Mouse (Mus musculus): ENCODE data around the gene Thegl. TPM values are rescaled to one million over a fixed set of nuclear protein-coding genes. Genes with fewer than 3 reads are reported as not detected.

Thegl gene
- polyA plus RNA-seq, 1 experiment from 2014 or later, result not detected

GRCm38 (mm10) chr5:77061372-77062038, 45.7 kb downstream of the Thegl start:
- Histone ChIP-seq H3K4me3 (no peak overlapping the region), H3K27me3 (ENCODE audit: low read depth, poor library complexity, severe bottlenecking) (no peaks in the 10 kb centered on the region), H3K9me3 (replicated peaks) (no peaks in the 10 kb centered on the region), H3K4me1 (peaks cover 6% of the 10 kb centered on the region; the same call in 1 of the 2 replicates), H3K27ac (no peak overlapping the region), H3K36me3 (no peaks in the 10 kb centered on the region)
- 35% methylated on average over 17 of the region's 17 CpGs for WGBS
- peak; percentile 76 for DNase-seq (ENCODE audit: low spot score)

GRCm38 (mm10) chr5:77067321-77067720, 51.5 kb downstream of the Thegl start:
- Histone ChIP-seq H3K4me3 (no peak overlapping the region), H3K27me3 (ENCODE audit: low read depth, poor library complexity, severe bottlenecking) (no peaks in the 10 kb centered on the region), H3K36me3 (no peaks in the 10 kb centered on the region), H3K27ac (no peak overlapping the region), H3K4me1 (no peaks in the 10 kb centered on the region), H3K9me3 (replicated peaks) (no peaks in the 10 kb centered on the region)
- no peak for DNase-seq (ENCODE audit: low spot score)
- WGBS, result 87% methylated on average over 8 of the region's 8 CpGs

- 83% methylated on average over 2 of the region's 2 CpGs for WGBS
- Histone ChIP-seq H3K27me3 (ENCODE audit: low read depth, poor library complexity, severe bottlenecking) (no peaks in the 10 kb centered on the region), H3K9me3 (replicated peaks) (no peaks in the 10 kb centered on the region), H3K27ac (no peak overlapping the region), H3K4me3 (no peak overlapping the region), H3K36me3 (no peaks in the 10 kb centered on the region), H3K4me1 (no peaks in the 10 kb centered on the region)
- DNase-seq (ENCODE audit: low spot score), result no peak
These were observed 55.2 kb downstream of the Thegl start for GRCm38 (mm10) chr5:77070987-77071386.

- H3K27me3 ChIP-seq (ENCODE audit: low read depth, poor library complexity, severe bottlenecking), result no peaks in the 10 kb centered on the region
- no peak overlapping the region for H3K27ac ChIP-seq
- no peaks in the 10 kb centered on the region for H3K36me3 ChIP-seq
- no peaks in the 10 kb centered on the region for H3K4me1 ChIP-seq
- H3K4me3 ChIP-seq, result no peak overlapping the region
- no peak for DNase-seq (ENCODE audit: low spot score)
- WGBS, result 89% methylated on average over 3 of the region's 3 CpGs
- no peaks in the 10 kb centered on the region for H3K9me3 ChIP-seq (replicated peaks)
These were observed 55.8 kb downstream of the Thegl start for GRCm38 (mm10) chr5:77071626-77072025.

GRCm38 (mm10) chr5:77073794-77074193, 58.0 kb downstream of the Thegl start:
- Histone ChIP-seq H3K4me3 (no peak overlapping the region), H3K9me3 (replicated peaks) (no peaks in the 10 kb centered on the region), H3K36me3 (no peaks in the 10 kb centered on the region), H3K4me1 (no peaks in the 10 kb centered on the region), H3K27me3 (ENCODE audit: low read depth, poor library complexity, severe bottlenecking) (no peaks in the 10 kb centered on the region), H3K27ac (no peak overlapping the region)
- WGBS, result 91% methylated on average over 8 of the region's 8 CpGs
- no peak for DNase-seq (ENCODE audit: low spot score)

- no peaks in the 10 kb centered on the region for H3K27me3 ChIP-seq (ENCODE audit: low read depth, poor library complexity, severe bottlenecking)
- WGBS, result 94% methylated on average over 2 of the region's 2 CpGs
- no peaks in the 10 kb centered on the region for H3K9me3 ChIP-seq (replicated peaks)
- H3K27ac ChIP-seq, result no peak overlapping the region
- H3K4me1 ChIP-seq, result no peaks in the 10 kb centered on the region
- DNase-seq (ENCODE audit: low spot score), result no peak
- no peak overlapping the region for H3K4me3 ChIP-seq
- no peaks in the 10 kb centered on the region for H3K36me3 ChIP-seq
These were observed 59.1 kb downstream of the Thegl start for GRCm38 (mm10) chr5:77074914-77075313.

GRCm38 (mm10) chr5:77075951-77076350, 60.1 kb downstream of the Thegl start:
- no peaks in the 10 kb centered on the region for H3K36me3 ChIP-seq
- no peaks in the 10 kb centered on the region for H3K4me1 ChIP-seq
- no peaks in the 10 kb centered on the region for H3K9me3 ChIP-seq (replicated peaks)
- DNase-seq (ENCODE audit: low spot score), result no peak
- no peak overlapping the region for H3K4me3 ChIP-seq
- WGBS, result 89% methylated on average over 4 of the region's 4 CpGs
- no peaks in the 10 kb centered on the region for H3K27me3 ChIP-seq (ENCODE audit: low read depth, poor library complexity, severe bottlenecking)
- no peak overlapping the region for H3K27ac ChIP-seq

- DNase-seq (ENCODE audit: low spot score), result no peak
- no peak overlapping the region for H3K27ac ChIP-seq
- H3K4me3 ChIP-seq, result no peak overlapping the region
- WGBS, result 94% methylated on average over 4 of the region's 4 CpGs
- H3K4me1 ChIP-seq, result no peaks in the 10 kb centered on the region
- H3K36me3 ChIP-seq, result no peaks in the 10 kb centered on the region
- H3K9me3 ChIP-seq (replicated peaks), result no peaks in the 10 kb centered on the region
- H3K27me3 ChIP-seq (ENCODE audit: low read depth, poor library complexity, severe bottlenecking), result no peaks in the 10 kb centered on the region
These were observed 64.9 kb downstream of the Thegl start for GRCm38 (mm10) chr5:77080761-77081160.

- Histone ChIP-seq H3K9me3 (replicated peaks) (no peaks in the 10 kb centered on the region), H3K36me3 (no peaks in the 10 kb centered on the region), H3K27me3 (ENCODE audit: low read depth, poor library complexity, severe bottlenecking) (no peaks in the 10 kb centered on the region), H3K4me3 (no peak overlapping the region), H3K4me1 (no peaks in the 10 kb centered on the region), H3K27ac (no peak overlapping the region)
- WGBS, result 85% methylated on average over 7 of the region's 7 CpGs
- DNase-seq (ENCODE audit: low spot score), result no peak
These were observed 66.9 kb downstream of the Thegl start for GRCm38 (mm10) chr5:77082735-77083134.

- H3K36me3 ChIP-seq, result no peaks in the 10 kb centered on the region
- no peaks in the 10 kb centered on the region for H3K4me1 ChIP-seq
- H3K9me3 ChIP-seq (replicated peaks), result no peaks in the 10 kb centered on the region
- no peak overlapping the region for H3K4me3 ChIP-seq
- DNase-seq (ENCODE audit: low spot score), result no peak
- WGBS, result 88% methylated on average over 4 of the region's 4 CpGs
- H3K27me3 ChIP-seq (ENCODE audit: low read depth, poor library complexity, severe bottlenecking), result no peaks in the 10 kb centered on the region
- no peak overlapping the region for H3K27ac ChIP-seq
These were observed 68.6 kb downstream of the Thegl start for GRCm38 (mm10) chr5:77084418-77084817.

- Histone ChIP-seq H3K27ac (no peak overlapping the region), H3K36me3 (no peaks in the 10 kb centered on the region), H3K4me3 (no peak overlapping the region), H3K27me3 (ENCODE audit: low read depth, poor library complexity, severe bottlenecking) (no peaks in the 10 kb centered on the region), H3K9me3 (replicated peaks) (no peaks in the 10 kb centered on the region), H3K4me1 (0 out of 2 replicates have a peak, but pooled peaks cover 6% of the 10 kb centered on the region)
- no peak for DNase-seq (ENCODE audit: low spot score)
- 87% methylated on average over 10 of the region's 10 CpGs for WGBS
These were observed 70.1 kb downstream of the Thegl start for GRCm38 (mm10) chr5:77085753-77086450.

- Histone ChIP-seq H3K9me3 (replicated peaks) (no peaks in the 10 kb centered on the region), H3K27me3 (ENCODE audit: low read depth, poor library complexity, severe bottlenecking) (no peaks in the 10 kb centered on the region), H3K4me1 (0 out of 2 replicates have a peak, but pooled peaks cover 6% of the 10 kb centered on the region), H3K27ac (no peak overlapping the region), H3K36me3 (no peaks in the 10 kb centered on the region), H3K4me3 (no peak overlapping the region)
- DNase-seq (ENCODE audit: low spot score), result no peak
- 90% methylated on average over 7 of the region's 7 CpGs for WGBS
These were observed 70.7 kb downstream of the Thegl start for GRCm38 (mm10) chr5:77086541-77086940.

GRCm38 (mm10) chr5:77087122-77087521, 71.3 kb downstream of the Thegl start:
- Histone ChIP-seq H3K27me3 (ENCODE audit: low read depth, poor library complexity, severe bottlenecking) (no peaks in the 10 kb centered on the region), H3K27ac (no peak overlapping the region), H3K36me3 (no peaks in the 10 kb centered on the region), H3K9me3 (replicated peaks) (no peaks in the 10 kb centered on the region), H3K4me3 (no peak overlapping the region), H3K4me1 (0 out of 2 replicates have a peak, but pooled peaks cover 6% of the 10 kb centered on the region)
- DNase-seq (ENCODE audit: low spot score), result no peak
- WGBS, result 88% methylated on average over 3 of the region's 3 CpGs
